Mouse (Mus musculus) intestine, postnatal 0 days (tissue): ENCODE data around the gene Chd1l. TPM values are rescaled to one million over a fixed set of nuclear protein-coding genes. Genes with fewer than 3 reads are reported as not detected.

Experiments
- ATAC-seq: fragments of 200-750 bp; cut with Nextera tagmentation; 2 replicates; pipeline ENCODE4 v1.8.0; 2017; ENCODE audit warnings: mild to moderate bottlenecking, moderate TSS enrichment, moderate library complexity
- H3K27ac ChIP-seq: fragments of 300-500 bp; sonication (generic); 2 replicates; pipeline ENCODE4 v1.5.1; 2014; ENCODE audit warnings: mild to moderate bottlenecking, low read depth, low read length, moderate library complexity
- H3K27me3 ChIP-seq: fragments of 300-500 bp; sonication (generic); replicated peaks from 2 replicates; pipeline ENCODE4 v1.6.1; 2014; ENCODE audit warnings: low read length, mixed read lengths; ENCODE audit not compliant: control insufficient read depth, insufficient read depth
- H3K36me3 ChIP-seq: fragments of 300-500 bp; sonication (generic); 2 replicates; pipeline ENCODE4 v1.6.1; 2014; ENCODE audit warnings: mild to moderate bottlenecking, moderate library complexity; ENCODE audit not compliant: control insufficient read depth, insufficient read depth
- H3K4me1 ChIP-seq: fragments of 300-500 bp; sonication (generic); replicated peaks from 2 replicates; pipeline ENCODE4 v1.6.1; 2014; ENCODE audit warnings: antibody characterized with exemption, low read length, mixed read lengths; ENCODE audit not compliant: control insufficient read depth, insufficient read depth
- H3K4me2 ChIP-seq: fragments of 300-500 bp; sonication (generic); replicated peaks from 2 replicates; pipeline ENCODE4 v1.6.1; 2014; ENCODE audit warnings: low read depth, mild to moderate bottlenecking, moderate library complexity
- H3K4me3 ChIP-seq: fragments of 300-500 bp; sonication (generic); 2 replicates; pipeline ENCODE4 v1.5.1; 2014; ENCODE audit warnings: low read depth, low read length
- H3K9ac ChIP-seq: fragments of 300-500 bp; sonication (generic); 2 replicates; pipeline ENCODE4 v1.6.1; 2014; ENCODE audit warnings: mild to moderate bottlenecking, low read depth, low read length
- H3K9me3 ChIP-seq: fragments of 300-500 bp; sonication (generic); 2 replicates; pipeline ENCODE4 v1.6.1; 2016; ENCODE audit warnings: mixed run types; ENCODE audit not compliant: control insufficient read depth
- CTCF ChIP-seq: sonication (generic); IDR thresholded peaks from 2 replicates; pipeline ENCODE4 v1.5.1; 2016; ENCODE audit warnings: low read depth, mild to moderate bottlenecking, control low read depth, antibody characterized with exemption, moderate library complexity
- WGBS: fragments of 180-500 bp; shearing (Covaris S2); extraction: QIAGEN DNeasy Blood & Tissue Kit; methylation state at CpG from one replicate; pipeline ENCODE4 v1.1.7; 2014; 5-methylcytosine and 5-hydroxymethylcytosine counted together
- polyA plus RNA-seq: library from polyadenylated mRNA; unstranded; fragments of >200 nt; fragmentation: Nextera tagmentation; extraction: Ambion mirVana; gene quantifications from 2 replicates; pipeline ENCODE4 v1.2.1, GENCODE M21; 2015

Gene Chd1l
- 9.0 and 9.9 TPM in 2 replicates for polyA plus RNA-seq

DNA sequence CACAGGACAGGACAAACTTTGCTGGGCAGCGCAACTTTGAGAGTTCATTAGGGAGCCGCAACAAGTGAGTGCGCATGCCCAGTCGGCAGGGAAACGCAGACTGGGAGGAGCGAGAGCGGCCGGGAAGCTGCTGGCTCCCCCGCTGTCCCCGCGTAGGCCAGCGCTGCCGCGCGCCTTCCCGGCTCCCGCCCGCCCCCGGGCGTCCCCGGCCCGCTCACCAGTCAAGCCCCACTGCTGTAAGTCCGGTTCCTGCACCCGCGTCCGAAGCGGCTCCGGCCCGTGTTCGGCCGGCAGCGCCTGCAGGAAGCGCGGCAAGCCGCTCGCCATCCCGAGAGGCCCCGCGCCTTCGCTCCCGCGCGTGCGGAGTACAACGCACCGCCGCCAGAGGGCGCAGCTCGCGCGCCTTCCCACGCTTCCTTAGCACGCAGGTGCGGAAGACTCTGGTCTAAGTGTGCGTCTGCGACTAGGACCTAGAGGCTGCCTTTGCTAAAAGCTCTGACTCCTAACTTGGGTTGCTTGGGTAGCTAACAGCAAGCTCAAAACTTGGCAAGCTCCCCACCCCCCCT lies at the start of gene Chd1l:
Gene Chd1l, minus strand, starts transcription at position 359 of the 566 bp plus-strand sequence.
- peak within 1 kb of the TSS; percentile 78 for H3K9ac ChIP-seq
- no peaks in the 10 kb centered on the region for H3K4me1 ChIP-seq
- peak within 1 kb of the TSS; percentile 85 for H3K4me3 ChIP-seq
- H3K27me3 ChIP-seq: no peaks in the 10 kb centered on the region
- peak; percentile 99 for TF ChIP-seq CTCF
- peak within 1 kb of the TSS; percentile 94 for H3K4me2 ChIP-seq
- peak; percentile 90 for ATAC-seq
- H3K9me3 ChIP-seq: no peaks in the 10 kb centered on the region
- peak within 1 kb of the TSS; percentile 87 for H3K27ac ChIP-seq
- H3K36me3 ChIP-seq: no peaks in the 10 kb centered on the region
- WGBS: 2% methylated on average over 55 of the region's 56 CpGs

DNA sequence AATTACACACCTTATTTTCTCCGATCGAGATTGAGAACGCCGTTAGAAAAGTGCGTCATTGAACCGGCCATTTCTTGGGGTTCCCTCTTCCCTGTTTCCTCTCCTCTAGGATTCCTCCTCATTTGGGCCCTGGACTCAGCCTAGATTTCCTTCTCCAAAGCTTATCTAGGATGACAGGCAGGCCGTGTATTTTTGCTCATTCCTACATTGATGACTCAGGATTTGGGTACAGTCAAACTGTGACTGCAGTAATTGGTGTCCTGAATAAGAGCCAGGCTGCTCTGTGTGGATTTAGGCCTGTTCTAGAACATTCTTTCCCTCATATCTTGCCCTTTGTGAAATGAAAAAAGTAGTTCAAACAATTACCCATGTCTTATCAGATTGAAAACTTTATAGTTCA lies 49.7 kb upstream of the Chd1l start:
- peaks cover 4% of the 10 kb centered on the region; the same call in 1 of the 2 replicates for H3K4me1 ChIP-seq
- H3K4me3 ChIP-seq: no peak overlapping the region
- peaks cover 10% of the 10 kb centered on the region; the same call in 1 of the 2 replicates for H3K36me3 ChIP-seq
- H3K9me3 ChIP-seq: no peaks in the 10 kb centered on the region
- H3K27me3 ChIP-seq: no peaks in the 10 kb centered on the region
- no peak for TF ChIP-seq CTCF
- H3K4me2 ChIP-seq: peak overlapping the region; percentile 93; the same call in 1 of the 2 replicates
- no peak overlapping the region for H3K9ac ChIP-seq
- 80% methylated on average over 7 of the region's 7 CpGs for WGBS
- no peak for ATAC-seq
- no peak overlapping the region for H3K27ac ChIP-seq

DNA sequence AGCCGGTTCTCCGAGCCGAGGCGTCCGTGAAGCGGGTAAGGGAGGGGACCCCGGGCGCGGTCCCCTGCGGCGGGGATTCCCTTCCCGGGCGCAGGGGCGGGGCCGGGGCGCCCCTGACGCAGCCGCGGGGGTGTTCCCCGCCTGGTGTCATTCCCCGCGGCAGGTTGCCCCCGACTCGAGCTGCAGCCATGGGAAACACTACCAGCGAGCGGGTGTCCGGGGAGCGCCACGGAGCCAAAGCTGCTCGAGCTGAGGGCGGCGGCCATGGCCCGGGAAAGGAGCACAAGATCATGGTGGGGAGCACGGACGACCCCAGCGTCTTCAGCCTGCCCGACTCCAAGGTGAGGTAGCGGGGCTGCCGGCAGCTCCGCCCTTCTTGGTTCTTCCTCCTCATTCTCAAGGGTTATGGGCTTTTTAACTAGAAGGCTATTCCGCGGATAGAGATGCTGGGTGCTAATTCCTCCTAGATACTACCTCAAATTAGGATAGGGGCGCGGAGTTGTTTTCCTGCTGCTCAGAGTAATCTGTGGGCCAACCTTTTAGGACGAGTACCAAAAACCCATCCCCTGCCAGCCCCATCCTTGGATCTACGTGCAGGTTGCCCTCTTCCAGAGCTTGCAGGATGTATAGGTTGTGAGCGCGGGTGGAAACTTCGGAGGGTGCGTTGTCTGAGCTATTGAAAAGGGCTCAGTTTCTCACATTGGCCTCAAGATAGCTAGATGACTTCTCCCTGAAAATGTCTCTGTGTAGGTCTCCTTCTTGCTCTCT lies 48.6 kb upstream of the Chd1l start:
- no peak for TF ChIP-seq CTCF
- peak overlapping the region; percentile 63 for H3K9ac ChIP-seq
- H3K4me3 ChIP-seq: peak overlapping the region; percentile 79
- no peak overlapping the region for H3K27ac ChIP-seq
- H3K4me2 ChIP-seq: peak overlapping the region; percentile 93
- ATAC-seq: no peak; the same call in 1 of the 2 replicates
- 1% methylated on average over 44 of the region's 50 CpGs for WGBS
- H3K36me3 ChIP-seq: peaks cover 5% of the 10 kb centered on the region; the same call in 1 of the 2 replicates
- peaks cover 4% of the 10 kb centered on the region; the same call in 1 of the 2 replicates for H3K4me1 ChIP-seq
- H3K9me3 ChIP-seq: no peaks in the 10 kb centered on the region
- no peaks in the 10 kb centered on the region for H3K27me3 ChIP-seq

DNA sequence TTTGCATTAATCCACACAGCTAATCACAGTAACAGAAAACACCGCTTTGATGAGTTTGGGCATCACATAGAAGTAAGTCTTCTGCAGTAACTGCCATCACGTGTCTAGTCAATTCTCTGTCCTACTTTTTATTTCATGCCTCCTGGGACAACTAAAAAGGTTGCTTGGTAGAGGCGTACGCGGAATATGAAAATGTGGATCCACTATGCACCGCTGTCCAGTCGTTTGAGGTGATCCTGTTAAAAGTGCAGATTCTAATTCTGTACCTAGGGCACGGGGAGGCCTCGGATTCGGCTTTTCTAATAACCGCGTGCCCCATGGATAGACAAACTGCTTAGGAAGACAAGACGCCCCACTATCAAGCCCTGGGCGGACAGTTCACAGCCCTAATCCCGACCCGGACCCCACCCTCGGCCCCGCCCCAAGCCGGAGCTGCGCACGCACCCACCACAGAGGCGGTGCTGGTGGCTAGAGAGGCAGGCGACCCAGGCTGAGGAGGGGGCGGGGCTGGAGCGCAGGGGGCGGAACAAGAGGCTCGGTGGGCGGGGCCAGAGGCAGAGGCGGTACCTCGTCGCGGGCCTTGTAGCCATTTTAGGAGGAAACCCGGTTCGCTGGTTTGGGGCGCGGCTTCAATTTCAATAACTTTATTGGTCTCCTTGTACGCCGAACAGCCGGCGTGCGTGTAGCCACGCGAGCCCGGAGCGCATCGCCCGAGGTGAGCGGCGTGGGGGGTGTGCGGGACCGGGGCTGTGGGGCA lies 47.8 kb upstream of the Chd1l start, which contains the start of gene Prkab2:
Gene Prkab2, plus strand, starts transcription at position 539 of the 757 bp plus-strand sequence.
- no peaks in the 10 kb centered on the region for H3K27me3 ChIP-seq
- no peaks in the 10 kb centered on the region for H3K36me3 ChIP-seq
- peak within 1 kb of the TSS; percentile 79 for H3K4me3 ChIP-seq
- H3K9me3 ChIP-seq: no peaks in the 10 kb centered on the region
- TF ChIP-seq CTCF: no peak
- no peak within 1 kb of the TSS; the same call in 1 of the 2 replicates for H3K27ac ChIP-seq
- ATAC-seq: peak; percentile 92
- WGBS: 2% methylated on average over 51 of the region's 51 CpGs
- H3K4me1 ChIP-seq: peaks cover 4% of the 10 kb centered on the region; the same call in 1 of the 2 replicates
- peak within 1 kb of the TSS; percentile 93 for H3K4me2 ChIP-seq
- H3K9ac ChIP-seq: peak within 1 kb of the TSS; percentile 63

DNA sequence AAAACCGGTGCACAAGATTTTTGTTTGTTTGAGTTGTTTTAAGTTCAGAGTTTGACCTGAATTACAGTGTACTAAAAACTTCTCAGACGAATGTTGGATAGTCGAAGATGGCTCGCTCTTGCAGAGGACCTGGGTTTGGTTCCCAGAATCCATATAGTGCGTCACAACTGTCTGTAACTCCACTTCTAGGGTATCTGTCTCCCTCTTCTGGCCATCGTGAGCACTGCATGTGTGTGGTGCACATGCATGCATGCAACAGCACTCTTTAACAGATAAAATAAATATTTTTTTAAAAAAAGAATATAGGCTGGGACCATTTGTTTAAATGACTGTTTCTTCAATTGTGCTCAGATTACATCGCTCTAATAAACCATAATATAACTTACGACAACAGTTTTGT lies 44.9 kb upstream of the Chd1l start:
- Histone ChIP-seq H3K9me3 (no peaks in the 10 kb centered on the region), H3K27ac (no peak overlapping the region), H3K9ac (no peak overlapping the region), H3K4me1 (no peaks in the 10 kb centered on the region; the same call in 1 of the 2 replicates), H3K27me3 (no peaks in the 10 kb centered on the region), H3K4me3 (no peak overlapping the region), H3K36me3 (no peaks in the 10 kb centered on the region; the same call in 1 of the 2 replicates), H3K4me2 (no peak overlapping the region)
- WGBS: 85% methylated on average over 8 of the region's 8 CpGs
- TF ChIP-seq CTCF: peak; percentile 65
- no peak for ATAC-seq

DNA sequence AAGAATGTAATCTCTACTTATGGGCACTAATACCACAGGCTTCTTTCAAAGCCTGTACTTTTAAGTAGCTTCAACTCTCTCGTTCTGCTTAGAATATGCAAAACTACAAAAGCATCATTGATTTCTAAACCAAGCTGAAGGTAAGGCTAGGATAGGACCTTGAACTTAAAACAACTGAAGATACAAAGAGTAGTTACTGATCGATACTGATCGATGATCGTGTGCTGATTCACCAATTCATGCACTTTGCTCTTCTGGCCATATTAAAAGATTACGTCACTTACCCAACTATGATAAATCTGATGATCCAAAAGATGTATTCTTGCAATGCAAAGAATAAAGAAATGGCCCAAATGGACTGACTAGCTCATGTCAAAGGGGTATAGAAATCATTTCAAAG lies 43.8 kb upstream of the Chd1l start:
- Histone ChIP-seq H3K27ac (no peak overlapping the region), H3K36me3 (no peaks in the 10 kb centered on the region; the same call in 1 of the 2 replicates), H3K9me3 (no peaks in the 10 kb centered on the region), H3K27me3 (no peaks in the 10 kb centered on the region), H3K4me3 (no peak overlapping the region), H3K4me2 (no peak overlapping the region), H3K4me1 (no peaks in the 10 kb centered on the region), H3K9ac (no peak overlapping the region)
- no peak for TF ChIP-seq CTCF
- WGBS: 87% methylated on average over 5 of the region's 5 CpGs
- ATAC-seq: no peak
